ENCODE assay signal across 11 mouse cellular contexts in genomic region chr17:31286492-31286891, GRCm38 (mm10). TPM values are rescaled to one million over a fixed set of nuclear protein-coding genes. Genes with fewer than 3 reads are reported as not detected.
DNase-seq lines count a peak whose midpoint lies in the region; ATAC-seq and TF ChIP-seq lines count a peak whose summit lies in the region.
"Had no signal": no experiment of that assay in that cellular context is flagged by ENCODE, and none has a peak within 500 bp of the region (broad histone marks: within the 10 kb centered on the region; RNA-seq: fewer than 3 reads in every experiment).

TSS of gene Slc37a1 (plus strand) at chr17:31286792.

- H3K27me3 ChIP-seq in thymus, adult 2 months (ENCODE audit: control insufficient read depth, insufficient read depth, low read length), result no peaks in the 10 kb centered on the region
- H3K27me3 ChIP-seq in hindbrain, embryonic 15.5 days, result no peaks in the 10 kb centered on the region
- H3K27me3 ChIP-seq: embryonic facial prominence, embryonic 13.5 days had no signal

- H3K36me3 ChIP-seq in thymus, adult 2 months (ENCODE audit: control insufficient read depth, insufficient read depth, low read length), result no peaks in the 10 kb centered on the region
- no peaks in the 10 kb centered on the region for H3K36me3 ChIP-seq in hindbrain, embryonic 15.5 days
- H3K36me3 ChIP-seq: embryonic facial prominence, embryonic 13.5 days had no signal

- H3K27ac ChIP-seq in thymus, adult 2 months (ENCODE audit: control insufficient read depth, insufficient read depth, low read length), result no peak within 1 kb of the TSS
- no peak within 1 kb of the TSS for H3K27ac ChIP-seq in hindbrain, embryonic 15.5 days (replicated peaks)
- H3K27ac ChIP-seq: embryonic facial prominence, embryonic 13.5 days had no signal

- no peak within 1 kb of the TSS for H3K9ac ChIP-seq in hindbrain, embryonic 15.5 days
- H3K9ac ChIP-seq: embryonic facial prominence, embryonic 13.5 days had no signal

- H3K4me1 ChIP-seq in thymus, adult 2 months (replicated peaks; ENCODE audit: control insufficient read depth, insufficient read depth, low read length), result peaks cover 3% of the 10 kb centered on the region; the same call in 1 of the 2 replicates
- peaks cover 10% of the 10 kb centered on the region for H3K4me1 ChIP-seq in hindbrain, embryonic 15.5 days (replicated peaks)

- H3K9me3 ChIP-seq in hindbrain, embryonic 15.5 days, result no peaks in the 10 kb centered on the region
- H3K9me3 ChIP-seq: embryonic facial prominence, embryonic 13.5 days had no signal

- no peak within 1 kb of the TSS for H3K4me3 ChIP-seq in thymus, adult 2 months (ENCODE audit: control insufficient read depth, insufficient read depth, low read length)
- no peak within 1 kb of the TSS for H3K4me3 ChIP-seq in hindbrain, embryonic 15.5 days
- H3K4me3 ChIP-seq: embryonic facial prominence, embryonic 13.5 days had no signal

- 100% methylated on average over 1 of the region's 1 CpGs for WGBS in thymus, adult 2 months
- WGBS in hindbrain, embryonic 15.5 days, result 86% methylated on average over 1 of the region's 1 CpGs

- DNase-seq in heart, postnatal 14 days, result no peak
- DNase-seq in heart, adult 18-20 months, result no peak
- DNase-seq in thymus, adult 2 months, result no peak
- no peak for DNase-seq in thymus, postnatal 10 days (ENCODE audit: low spot score in 2 of 2)
- no peak for DNase-seq in cerebellum, postnatal 36 days
- no peak for DNase-seq in testis, postnatal 10 days (ENCODE audit: low spot score)
- DNase-seq: gastrocnemius, postnatal 10 days; kidney, postnatal 36 days; thymus, adult 18-20 months had no signal

- H3K4me2 ChIP-seq in hindbrain, embryonic 15.5 days, result no peak within 1 kb of the TSS
- H3K4me2 ChIP-seq: embryonic facial prominence, embryonic 13.5 days had no signal

- ATAC-seq in hindbrain, embryonic 15.5 days (ENCODE audit: low FRiP score, low read depth), result no peak

- intact Hi-C loops in heart, postnatal 14 days (cut with DNase I), result no loop called here

- TF ChIP-seq POLR2A in thymus, adult 2 months (IDR thresholded peaks at IDR 0.05; ENCODE audit: control insufficient read depth, extremely low read depth, insufficient read depth, low read length, poor library complexity), result no peak

- TF ChIP-seq CTCF in thymus, adult 2 months (IDR thresholded peaks at IDR 0.05; ENCODE audit: borderline replicate concordance, control insufficient read depth, extremely low read depth, insufficient read depth, low read length, poor library complexity), result no peak

RNA-seq across cellular contexts. Expression of gene Slc37a1, which starts in this region (rescaled TPM):
- 10 to 100 TPM; 11.7 to 12.3 TPM for total RNA-seq in heart, postnatal 14 days (2021)
- total RNA-seq in heart, adult 18-20 months (2021), result 10 to 100 TPM in 1 of 2 experiments, 1 to 10 TPM in 1; 7.5 to 10.3 TPM
- 59.6 and 59.7 TPM in 2 replicates for polyA plus RNA-seq in thymus, adult 2 months (2012; rRNA removed)
- polyA plus RNA-seq in hindbrain, embryonic 15.5 days (2015; fragmentation: Nextera tagmentation; extraction: Ambion mirVana), result 9.4 and 13.4 TPM in 2 replicates
